Mouse (Mus musculus) heart, adult 2 months (tissue): ENCODE measurements at regions not wholly inside any gene's neighbourhood (a gene's known extent, or its start where the extent isn't known, plus 50 kb on each side); places are given as distances from the start of the nearest gene placed in this dataset.
A peak's percentile ranks its signal among the peaks of the same experiment; 100 is the strongest.

Source experiments
- CTCF ChIP-seq: fragments of 200-600 bp; IDR thresholded peaks from 2 replicates; pipeline ENCODE4 v1.8.1; 2022; ENCODE audit warnings: antibody characterized with exemption, mild to moderate bottlenecking, moderate library complexity
- EP300 ChIP-seq: fragments of 200-500 bp; IDR thresholded peaks from 2 replicates; pipeline ENCODE4 v1.6.1; 2011; ENCODE audit warnings: low read depth, low read length, control low read depth; ENCODE audit not compliant: insufficient read depth

DNA sequence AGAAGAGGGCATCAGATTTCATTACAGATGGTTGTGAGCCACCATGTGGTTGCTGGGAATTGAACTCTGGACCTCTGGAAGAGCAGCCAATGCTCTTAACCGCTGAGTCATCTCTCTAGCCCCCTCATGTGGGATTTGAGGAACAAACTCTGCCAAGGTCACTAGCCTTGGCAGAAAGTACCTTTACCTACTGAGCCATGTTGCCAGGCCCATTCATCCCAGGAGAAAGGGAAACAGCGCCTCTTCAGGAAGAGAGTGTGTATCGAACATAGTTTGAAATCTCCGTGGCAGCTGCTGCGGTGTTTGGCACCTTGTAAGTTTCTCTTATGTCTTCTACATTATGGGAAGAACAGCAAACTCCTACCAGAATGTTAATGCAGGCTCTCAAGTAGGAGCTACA is 82.0 kb upstream of the Slc38a2 start:
- no peak for TF ChIP-seq EP300
- TF ChIP-seq CTCF, result peak; percentile 11; the same call in 1 of the 2 replicates
